Comparison of ENCODE assay signal across 30 mouse cellular contexts in genomic region chr5:27415518-27415917, GRCm38 (mm10).
DNase-seq lines count a peak whose midpoint lies in the region; ATAC-seq and TF ChIP-seq lines count a peak whose summit lies in the region.
"Had no signal": no experiment of that assay in that cellular context is flagged by ENCODE, and none has a peak within 500 bp of the region (broad histone marks: within the 10 kb centered on the region; RNA-seq: fewer than 3 reads in every experiment).

No protein-coding gene starts in this region.

- no peaks in the 10 kb centered on the region for H3K27me3 ChIP-seq in kidney, embryonic 16.5 days (ENCODE audit: insufficient read depth, low read length)
- no peaks in the 10 kb centered on the region for H3K27me3 ChIP-seq in stomach, embryonic 14.5 days (ENCODE audit: control insufficient read depth, insufficient read depth, low read length)
- no peaks in the 10 kb centered on the region for H3K27me3 ChIP-seq in stomach, postnatal 0 days (ENCODE audit: control insufficient read depth, insufficient read depth, low read length)
- no peaks in the 10 kb centered on the region for H3K27me3 ChIP-seq in liver, embryonic 11.5 days (replicated peaks; ENCODE audit: control insufficient read depth, insufficient read depth, low read length)
- H3K27me3 ChIP-seq: hindbrain, embryonic 13.5 days; limb, embryonic 15.5 days; neural tube, embryonic 15.5 days had no signal

- TF ChIP-seq EP300 in stomach, postnatal 0 days (optimal IDR thresholded peaks at IDR 0.05), result no peak

- H3K4me1 ChIP-seq in kidney, embryonic 16.5 days (ENCODE audit: insufficient read depth, low read length), result no peaks in the 10 kb centered on the region
- no peaks in the 10 kb centered on the region for H3K4me1 ChIP-seq in stomach, embryonic 14.5 days (ENCODE audit: control insufficient read depth, insufficient read depth, low read length)
- no peaks in the 10 kb centered on the region for H3K4me1 ChIP-seq in stomach, postnatal 0 days (replicated peaks; ENCODE audit: control insufficient read depth, insufficient read depth)
- H3K4me1 ChIP-seq in liver, embryonic 11.5 days (replicated peaks; ENCODE audit: control insufficient read depth, insufficient read depth, low read length), result no peaks in the 10 kb centered on the region
- H3K4me1 ChIP-seq: hindbrain, embryonic 13.5 days; limb, embryonic 10.5 days; limb, embryonic 15.5 days had no signal

- 66% methylated on average over 4 of the region's 4 CpGs for WGBS in kidney, embryonic 16.5 days
- 62% methylated on average over 4 of the region's 4 CpGs for WGBS in stomach, embryonic 14.5 days
- 67% methylated on average over 4 of the region's 4 CpGs for WGBS in stomach, postnatal 0 days
- 76% methylated on average over 4 of the region's 4 CpGs for WGBS in liver, embryonic 11.5 days

- no peaks in the 10 kb centered on the region for H3K36me3 ChIP-seq in kidney, embryonic 16.5 days (ENCODE audit: insufficient read depth, low read length)
- no peaks in the 10 kb centered on the region for H3K36me3 ChIP-seq in stomach, embryonic 14.5 days (ENCODE audit: control insufficient read depth, insufficient read depth, low read length)
- H3K36me3 ChIP-seq in stomach, postnatal 0 days (ENCODE audit: control insufficient read depth, insufficient read depth, low read length), result no peaks in the 10 kb centered on the region
- H3K36me3 ChIP-seq in liver, embryonic 11.5 days (ENCODE audit: control insufficient read depth, insufficient read depth, low read length), result no peaks in the 10 kb centered on the region
- H3K36me3 ChIP-seq: G1E; hindbrain, embryonic 13.5 days; limb, embryonic 10.5 days; limb, embryonic 15.5 days; neural tube, embryonic 15.5 days had no signal

- no peak overlapping the region for H3K4me3 ChIP-seq in kidney, embryonic 16.5 days (ENCODE audit: low read length)
- no peak overlapping the region for H3K4me3 ChIP-seq in stomach, embryonic 14.5 days (ENCODE audit: low read depth, low read length)
- H3K4me3 ChIP-seq in stomach, postnatal 0 days (ENCODE audit: low read depth, low read length), result no peak overlapping the region
- no peak overlapping the region for H3K4me3 ChIP-seq in liver, embryonic 11.5 days (ENCODE audit: low read depth, low read length)
- H3K4me3 ChIP-seq: erythroblast, embryonic 14.5 days; gastrocnemius, adult 2 months; hindbrain, embryonic 13.5 days; limb, embryonic 10.5 days; limb, embryonic 15.5 days; neural tube, embryonic 15.5 days had no signal

- no peak overlapping the region for H3K4me2 ChIP-seq in kidney, embryonic 16.5 days (replicated peaks; ENCODE audit: low read depth, low read length)
- H3K4me2 ChIP-seq in stomach, embryonic 14.5 days (replicated peaks; ENCODE audit: low read depth, low read length), result no peak overlapping the region
- H3K4me2 ChIP-seq in stomach, postnatal 0 days (replicated peaks; ENCODE audit: low read depth), result no peak overlapping the region
- no peak overlapping the region for H3K4me2 ChIP-seq in liver, embryonic 11.5 days
- H3K4me2 ChIP-seq: heart, embryonic 11.5 days; hindbrain, embryonic 13.5 days; limb, embryonic 15.5 days; neural tube, embryonic 15.5 days had no signal

- no peak overlapping the region for H3K9ac ChIP-seq in kidney, embryonic 16.5 days (replicated peaks; ENCODE audit: low read length)
- no peak overlapping the region for H3K9ac ChIP-seq in stomach, embryonic 14.5 days (replicated peaks; ENCODE audit: low read depth, low read length)
- H3K9ac ChIP-seq in stomach, postnatal 0 days (ENCODE audit: low read length), result no peak overlapping the region
- H3K9ac ChIP-seq in liver, embryonic 11.5 days (ENCODE audit: low read depth, low read length), result no peak overlapping the region
- H3K9ac ChIP-seq: hindbrain, embryonic 13.5 days; limb, embryonic 15.5 days; liver, embryonic 14.5 days; neural tube, embryonic 15.5 days had no signal

- no peak for ATAC-seq in kidney, embryonic 16.5 days (ENCODE audit: low FRiP score, low TSS enrichment)
- 0 out of 2 replicates have a peak, but pooled peaks have one; percentile 28 for ATAC-seq in stomach, embryonic 14.5 days (ENCODE audit: insufficient number of reproducible peaks, insufficient read depth, low FRiP score, low read depth)
- no peak for ATAC-seq in stomach, postnatal 0 days (ENCODE audit: low FRiP score, low TSS enrichment)
- no peak for ATAC-seq in liver, embryonic 11.5 days (replicated peaks; ENCODE audit: low FRiP score)
- ATAC-seq: forebrain, embryonic 16.5 days; intestine, postnatal 0 days had no signal

- TF ChIP-seq CTCF in stomach, postnatal 0 days (IDR thresholded peaks at IDR 0.05; ENCODE audit: low read depth), result no peak

- no peaks in the 10 kb centered on the region for H3K9me3 ChIP-seq in kidney, embryonic 16.5 days (ENCODE audit: low read length)
- no peaks in the 10 kb centered on the region for H3K9me3 ChIP-seq in stomach, embryonic 14.5 days (ENCODE audit: control insufficient read depth, low read depth, low read length)
- no peaks in the 10 kb centered on the region for H3K9me3 ChIP-seq in stomach, postnatal 0 days (ENCODE audit: control insufficient read depth, low read length)
- no peaks in the 10 kb centered on the region for H3K9me3 ChIP-seq in liver, embryonic 11.5 days (ENCODE audit: control insufficient read depth, low read length)
- H3K9me3 ChIP-seq: G1E; hindbrain, embryonic 13.5 days; limb, embryonic 10.5 days; limb, embryonic 15.5 days; neural tube, embryonic 15.5 days had no signal

- H3K27ac ChIP-seq in kidney, embryonic 16.5 days (ENCODE audit: low read length), result no peak overlapping the region
- no peak overlapping the region for H3K27ac ChIP-seq in stomach, embryonic 14.5 days (ENCODE audit: low read length)
- H3K27ac ChIP-seq in stomach, postnatal 0 days (replicated peaks), result no peak overlapping the region
- no peak overlapping the region for H3K27ac ChIP-seq in liver, embryonic 11.5 days (ENCODE audit: low read depth, low read length)
- H3K27ac ChIP-seq: gastrocnemius, adult 2 months; hindbrain, embryonic 13.5 days; limb, embryonic 10.5 days; limb, embryonic 15.5 days; liver, embryonic 14.5 days; neural tube, embryonic 15.5 days had no signal

- peak; percentile 40 to 43 for DNase-seq in cerebellum, adult 18-20 months
- DNase-seq in cerebellum, adult 8-10 months, result no peak
- DNase-seq in kidney, postnatal 10 days, result peak; percentile 10
- DNase-seq in stomach, postnatal 0 days (ENCODE audit: low spot score), result no peak
- DNase-seq in liver, embryonic 11.5 days (ENCODE audit: low spot score), result no peak
- DNase-seq: adrenal gland, adult 8-10 months; gastrocnemius, adult 2 months; gastrocnemius, postnatal 36 days; heart, adult 18-20 months; heart, postnatal 36 days; kidney, postnatal 4 days; layer of hippocampus, adult 9-11 months; lung, adult 2 months; lung, postnatal 10 days; midbrain, embryonic 14.5 days; right cerebral cortex, adult 18-20 months; thymus, adult 18-20 months; thymus, postnatal 25 days had no signal

Comparison
In these comparisons a context has a peak if more than half of its experiments do, and no peak if none do; other contexts are left out.
1. DNase-seq: peak in cerebellum, adult 18-20 months (2 of 2) and kidney, postnatal 10 days (single experiment); none in cerebellum, adult 8-10 months (single experiment), stomach, postnatal 0 days (single experiment) and liver, embryonic 11.5 days (single experiment).